Mouse (Mus musculus): Measurements from ENCODE around the gene Dram1. TPM values are rescaled to one million over a fixed set of nuclear protein-coding genes. Genes with fewer than 3 reads are reported as not detected.

The Dram1 gene
- polyA plus RNA-seq, 1 experiment: 13.1 TPM

DNA sequence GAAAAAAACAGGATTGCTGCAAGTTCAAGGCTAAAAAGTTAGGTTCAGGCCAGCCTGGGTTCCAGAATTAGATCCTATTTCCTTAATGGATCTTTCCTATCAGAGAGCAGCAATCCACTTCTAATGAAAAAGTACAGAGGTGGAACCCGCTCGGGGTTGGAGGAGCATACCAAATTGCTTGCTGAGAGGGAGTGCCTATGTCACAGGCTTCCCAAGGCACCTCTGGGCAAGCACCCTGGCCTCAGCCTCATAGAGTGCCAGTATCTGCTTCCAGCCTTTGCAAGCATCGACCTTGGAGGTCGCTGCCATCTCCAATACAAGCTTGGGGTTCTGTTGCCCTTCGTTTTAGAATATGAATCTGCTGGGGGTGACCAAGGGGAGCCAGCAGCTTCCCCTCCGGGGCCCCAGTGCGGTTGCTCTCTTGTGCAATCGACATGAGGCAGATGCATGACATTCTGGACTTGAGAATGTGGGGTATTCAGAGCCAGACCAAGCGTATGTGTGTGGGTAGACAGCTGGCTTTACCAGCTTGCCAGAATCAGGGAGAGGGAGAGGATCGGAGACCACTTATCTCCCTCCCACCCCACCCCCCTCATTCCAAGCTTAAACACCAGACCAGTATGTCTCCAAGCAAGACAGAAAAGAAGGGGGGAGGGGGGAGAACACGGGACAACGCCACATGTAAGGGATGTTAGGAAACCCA is 58.0 kb downstream of the Dram1 start:
- Histone ChIP-seq H3K4me3 (ENCODE audit: extremely low read depth, insufficient read depth, insufficient read length) (no peak overlapping the region), H3K4me1 (ENCODE audit: control insufficient read depth, insufficient read depth, insufficient read length) (no peaks in the 10 kb centered on the region), H3K27ac (ENCODE audit: insufficient read depth, low read length) (no peak overlapping the region), H3K36me3 (ENCODE audit: control insufficient read depth, insufficient read depth, low read length) (no peaks in the 10 kb centered on the region), H3K27me3 (ENCODE audit: control insufficient read depth, insufficient read depth, low read length) (no peaks in the 10 kb centered on the region)
- WGBS: 59% methylated on average over 12 of the region's 12 CpGs
- no peak for DNase-seq (ENCODE audit: low read depth in 1 of 2, low spot score in 2 of 2)
- TF ChIP-seq POLR2A (IDR thresholded peaks at IDR 0.05; ENCODE audit: low read depth, low read length) (no peak), CTCF (IDR thresholded peaks at IDR 0.05; ENCODE audit: extremely low read depth, insufficient read depth, insufficient read length, insufficient replicate concordance) (no peak)

DNA sequence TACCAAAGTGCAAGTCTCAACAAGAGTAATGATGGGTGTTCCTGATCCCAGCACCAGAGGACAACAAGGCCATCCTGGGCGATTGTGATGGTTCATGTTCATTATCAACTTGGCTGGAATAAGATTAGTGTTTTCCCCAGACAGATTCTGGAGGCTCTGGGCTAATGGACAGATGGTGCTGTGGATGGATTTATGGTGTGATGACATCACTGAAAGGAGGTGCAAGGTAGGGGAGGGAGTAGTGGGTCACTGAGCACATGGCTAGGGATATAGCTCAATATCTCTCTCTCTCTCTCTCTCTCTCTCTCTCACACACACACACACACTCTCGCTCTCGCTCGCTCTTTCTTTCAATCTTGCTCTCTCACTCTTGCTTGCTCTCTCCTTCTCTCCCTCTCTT is 60.7 kb downstream of the Dram1 start:
- Histone ChIP-seq H3K36me3 (ENCODE audit: control insufficient read depth, insufficient read depth, low read length) (no peaks in the 10 kb centered on the region), H3K4me3 (ENCODE audit: extremely low read depth, insufficient read depth, insufficient read length) (no peak overlapping the region), H3K27ac (ENCODE audit: insufficient read depth, low read length) (no peak overlapping the region), H3K27me3 (ENCODE audit: control insufficient read depth, insufficient read depth, low read length) (no peaks in the 10 kb centered on the region), H3K4me1 (ENCODE audit: control insufficient read depth, insufficient read depth, insufficient read length) (no peaks in the 10 kb centered on the region)
- 78% methylated on average over 4 of the region's 4 CpGs for WGBS
- DNase-seq (ENCODE audit: low read depth in 1 of 2, low spot score in 2 of 2): no peak
- no peak for TF ChIP-seq CTCF (IDR thresholded peaks at IDR 0.05; ENCODE audit: extremely low read depth, insufficient read depth, insufficient read length, insufficient replicate concordance)
- TF ChIP-seq POLR2A (IDR thresholded peaks at IDR 0.05; ENCODE audit: low read depth, low read length): no peak

DNA sequence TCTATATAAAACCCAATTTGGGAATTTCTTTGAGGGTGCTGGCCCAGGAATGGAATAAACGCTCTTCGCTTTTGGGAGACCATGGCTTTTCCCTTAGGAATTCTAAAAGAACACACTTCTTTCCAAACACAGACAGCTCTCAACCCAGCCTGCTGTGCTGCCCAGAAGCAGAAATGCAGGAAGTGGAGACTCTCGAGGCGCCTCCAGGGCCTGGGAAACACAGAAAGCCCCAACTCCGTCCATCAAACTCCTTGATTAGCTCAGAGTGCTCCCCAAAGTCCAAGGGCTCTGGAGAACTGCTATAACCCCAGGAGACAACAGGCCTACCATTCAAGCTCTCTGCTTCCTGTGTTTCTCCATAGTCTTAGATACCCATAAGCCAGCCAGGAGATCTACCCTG is 61.7 kb downstream of the Dram1 start:
- Histone ChIP-seq H3K27me3 (ENCODE audit: control insufficient read depth, insufficient read depth, low read length) (no peaks in the 10 kb centered on the region), H3K4me1 (ENCODE audit: control insufficient read depth, insufficient read depth, insufficient read length) (no peaks in the 10 kb centered on the region), H3K36me3 (ENCODE audit: control insufficient read depth, insufficient read depth, low read length) (no peaks in the 10 kb centered on the region), H3K4me3 (ENCODE audit: extremely low read depth, insufficient read depth, insufficient read length) (no peak overlapping the region), H3K27ac (ENCODE audit: insufficient read depth, low read length) (no peak overlapping the region)
- TF ChIP-seq CTCF (IDR thresholded peaks at IDR 0.05; ENCODE audit: extremely low read depth, insufficient read depth, insufficient read length, insufficient replicate concordance) (no peak), POLR2A (IDR thresholded peaks at IDR 0.05; ENCODE audit: low read depth, low read length) (no peak)
- 85% methylated on average over 5 of the region's 5 CpGs for WGBS
- DNase-seq (ENCODE audit: low read depth in 1 of 2, low spot score in 2 of 2): no peak

DNA sequence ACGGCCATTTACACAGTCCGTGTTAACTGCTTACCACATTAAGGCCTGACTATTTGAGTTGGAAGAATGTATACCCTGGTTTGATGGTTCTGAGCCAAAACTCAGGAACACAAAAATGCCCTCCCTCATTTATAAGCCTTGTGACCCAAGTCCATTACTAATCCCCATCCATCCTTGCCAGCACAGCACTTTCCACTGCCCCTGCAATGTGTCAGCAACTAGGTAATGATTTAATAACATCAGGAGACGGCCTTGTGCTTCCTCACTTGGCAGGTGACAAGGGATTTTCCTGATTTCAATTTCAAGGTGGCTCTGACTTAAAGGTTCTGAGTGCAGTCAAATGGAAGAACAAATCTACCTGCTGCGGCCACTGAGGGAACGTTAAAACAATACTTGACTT is 64.0 kb downstream of the Dram1 start:
- Histone ChIP-seq H3K27ac (ENCODE audit: insufficient read depth, low read length) (no peak overlapping the region), H3K27me3 (ENCODE audit: control insufficient read depth, insufficient read depth, low read length) (no peaks in the 10 kb centered on the region), H3K4me1 (ENCODE audit: control insufficient read depth, insufficient read depth, insufficient read length) (no peaks in the 10 kb centered on the region), H3K36me3 (ENCODE audit: control insufficient read depth, insufficient read depth, low read length) (no peaks in the 10 kb centered on the region), H3K4me3 (ENCODE audit: extremely low read depth, insufficient read depth, insufficient read length) (no peak overlapping the region)
- DNase-seq (ENCODE audit: low read depth in 1 of 2, low spot score in 2 of 2): no peak
- WGBS: 90% methylated on average over 5 of the region's 5 CpGs
- no peak for TF ChIP-seq CTCF (IDR thresholded peaks at IDR 0.05; ENCODE audit: extremely low read depth, insufficient read depth, insufficient read length, insufficient replicate concordance)
- TF ChIP-seq POLR2A (IDR thresholded peaks at IDR 0.05; ENCODE audit: low read depth, low read length): no peak

DNA sequence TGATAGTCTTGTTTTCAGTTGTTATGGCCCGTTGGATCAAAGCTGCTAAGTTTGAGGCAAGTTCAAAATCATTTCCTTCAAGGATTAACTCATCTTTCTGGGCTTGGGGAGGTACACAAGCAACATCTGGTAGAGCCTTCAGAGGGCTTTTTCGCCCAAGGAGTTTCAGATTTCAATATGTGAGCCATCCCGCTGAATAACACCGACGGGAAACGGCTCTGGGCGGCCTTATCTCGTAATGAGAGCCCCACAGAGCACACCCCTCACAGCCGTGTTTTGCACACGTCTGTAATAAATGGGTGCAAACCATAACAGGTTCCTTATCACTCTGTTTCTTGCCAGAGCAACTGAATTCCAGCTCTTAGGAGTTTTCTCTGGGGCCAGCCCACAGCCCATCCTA is 69.0 kb downstream of the Dram1 start:
- 85% methylated on average over 10 of the region's 10 CpGs for WGBS
- no peak overlapping the region for H3K27ac ChIP-seq (ENCODE audit: insufficient read depth, low read length)

DNA sequence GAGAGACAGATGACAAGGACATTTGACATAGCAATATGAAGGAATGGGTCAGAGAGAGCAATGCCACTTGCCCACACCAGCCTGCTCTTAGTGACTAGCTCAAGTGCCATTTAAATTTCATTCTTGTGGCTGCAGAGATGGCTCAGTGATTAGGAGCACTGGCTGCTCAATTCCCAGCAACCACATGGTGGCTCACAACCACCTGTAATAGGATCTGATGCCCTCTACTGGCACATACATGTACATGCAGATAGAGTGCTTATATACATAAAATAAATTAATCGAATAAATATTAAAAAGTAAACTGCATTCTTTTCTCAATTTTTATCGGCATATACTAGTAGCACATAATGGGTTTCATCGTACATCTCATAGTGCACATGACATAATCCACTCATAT is 72.6 kb downstream of the Dram1 start:
- TF ChIP-seq CTCF (IDR thresholded peaks at IDR 0.05; ENCODE audit: extremely low read depth, insufficient read depth, insufficient read length, insufficient replicate concordance) (no peak), POLR2A (IDR thresholded peaks at IDR 0.05; ENCODE audit: low read depth, low read length) (no peak)
- no peaks in the 10 kb centered on the region for H3K36me3 ChIP-seq (ENCODE audit: control insufficient read depth, insufficient read depth, low read length)
- no peak overlapping the region for H3K4me3 ChIP-seq (ENCODE audit: extremely low read depth, insufficient read depth, insufficient read length)
- WGBS: 93% methylated on average over 3 of the region's 3 CpGs
- H3K4me1 ChIP-seq (ENCODE audit: control insufficient read depth, insufficient read depth, insufficient read length): no peaks in the 10 kb centered on the region
- H3K27me3 ChIP-seq (ENCODE audit: control insufficient read depth, insufficient read depth, low read length): no peaks in the 10 kb centered on the region
- no peak for DNase-seq (ENCODE audit: low read depth in 1 of 2, low spot score in 2 of 2)
- H3K27ac ChIP-seq (ENCODE audit: insufficient read depth, low read length): no peak overlapping the region

More for the DNA sequence above, 69.0 kb downstream of the Dram1 start:
- Histone ChIP-seq H3K27me3 (ENCODE audit: control insufficient read depth, insufficient read depth, low read length) (no peaks in the 10 kb centered on the region), H3K4me3 (ENCODE audit: extremely low read depth, insufficient read depth, insufficient read length) (no peak overlapping the region), H3K36me3 (ENCODE audit: control insufficient read depth, insufficient read depth, low read length) (no peaks in the 10 kb centered on the region), H3K4me1 (ENCODE audit: control insufficient read depth, insufficient read depth, insufficient read length) (no peaks in the 10 kb centered on the region)
- no peak for DNase-seq (ENCODE audit: low read depth in 1 of 2, low spot score in 2 of 2)
- TF ChIP-seq POLR2A (IDR thresholded peaks at IDR 0.05; ENCODE audit: low read depth, low read length): no peak
- no peak for TF ChIP-seq CTCF (IDR thresholded peaks at IDR 0.05; ENCODE audit: extremely low read depth, insufficient read depth, insufficient read length, insufficient replicate concordance)

DNA sequence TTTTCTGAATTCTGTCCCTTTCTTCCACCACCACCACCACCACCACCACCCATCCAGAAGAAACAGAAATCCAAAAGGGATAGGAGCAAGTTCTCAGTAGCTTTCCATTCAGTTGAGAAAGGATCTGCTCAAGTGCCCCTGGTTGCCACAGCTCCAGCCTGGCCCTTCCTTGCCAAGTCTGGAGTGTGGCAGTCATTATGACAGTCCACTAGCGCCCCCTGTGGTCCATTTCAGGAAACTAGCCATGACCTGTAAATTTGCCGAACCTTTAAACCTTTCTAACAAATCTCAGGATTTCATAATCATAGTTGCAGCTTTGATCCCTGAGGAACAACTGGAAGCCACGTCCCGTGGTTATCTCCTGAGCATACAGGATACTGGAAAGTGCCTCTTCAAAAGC is 74.6 kb downstream of the Dram1 start:
- peak in 1 of 2 experiments; percentile 8 for DNase-seq (ENCODE audit: low read depth in 1 of 2, low spot score in 2 of 2)
- no peak for TF ChIP-seq POLR2A (IDR thresholded peaks at IDR 0.05; ENCODE audit: low read depth, low read length)
- TF ChIP-seq CTCF (IDR thresholded peaks at IDR 0.05; ENCODE audit: extremely low read depth, insufficient read depth, insufficient read length, insufficient replicate concordance): peak; percentile 46; the same call in 1 of the 2 replicates
- Histone ChIP-seq H3K4me1 (ENCODE audit: control insufficient read depth, insufficient read depth, insufficient read length) (no peaks in the 10 kb centered on the region), H3K27ac (ENCODE audit: insufficient read depth, low read length) (no peak overlapping the region), H3K36me3 (ENCODE audit: control insufficient read depth, insufficient read depth, low read length) (no peaks in the 10 kb centered on the region), H3K27me3 (ENCODE audit: control insufficient read depth, insufficient read depth, low read length) (no peaks in the 10 kb centered on the region), H3K4me3 (ENCODE audit: extremely low read depth, insufficient read depth, insufficient read length) (no peak overlapping the region)
- WGBS: 3% methylated on average over 4 of the region's 4 CpGs
